Mouse (Mus musculus): ENCODE results near the gene Snrpd2.

- TF ChIP-seq CTCF (IDR thresholded peaks at IDR 0.05; ENCODE audit: borderline replicate concordance, control insufficient read depth, extremely low read depth, insufficient read depth, low read length, poor library complexity) (no peak), POLR2A (IDR thresholded peaks at IDR 0.05; ENCODE audit: control insufficient read depth, extremely low read depth, insufficient read depth, low read length, poor library complexity) (no peak)
These were observed 31.3 kb upstream of the Snrpd2 start, which contains the start of gene Gm4969 for GRCm38 (mm10) chr7:19118028-19118771.
